In genomic region chr4:10874718-10875121, GRCm38 (mm10) we compare ENCODE assay signal across 8 mouse cellular contexts. TPM values are rescaled to one million over a fixed set of nuclear protein-coding genes. Genes with fewer than 3 reads are reported as not detected.
DNase-seq lines count a peak whose midpoint lies in the region; ATAC-seq and TF ChIP-seq lines count a peak whose summit lies in the region.

No protein-coding gene starts in this region.

- H3K27ac ChIP-seq in ES-Bruce4 (ENCODE audit: insufficient read depth, low read length) = 0 out of 2 replicates have a peak overlapping the region, but pooled peaks have one; percentile 6
- H3K27ac ChIP-seq in embryonic facial prominence, embryonic 13.5 days = peak overlapping the region; percentile 99
- H3K27ac ChIP-seq in heart, embryonic 12.5 days (ENCODE audit: poor library complexity, severe bottlenecking) = peak overlapping the region; percentile 96
- H3K27ac ChIP-seq in lung, embryonic 14.5 days (ENCODE audit: low read depth) = peak overlapping the region; percentile 99

- H3K9ac ChIP-seq in ES-Bruce4 (ENCODE audit: low read depth, poor library complexity, severe bottlenecking) = peak overlapping the region; percentile 90
- H3K9ac ChIP-seq in embryonic facial prominence, embryonic 13.5 days = peak overlapping the region; percentile 91
- peak overlapping the region; percentile 89 for H3K9ac ChIP-seq in heart, embryonic 12.5 days
- H3K9ac ChIP-seq in lung, embryonic 14.5 days = peak overlapping the region; percentile 85

- no peak for TF ChIP-seq EP300 in ES-Bruce4 (IDR thresholded peaks at IDR 0.05; ENCODE audit: insufficient read depth, low read depth, low read length)

- TF ChIP-seq CTCF in ES-Bruce4 (IDR thresholded peaks at IDR 0.05; ENCODE audit: low read depth, low read length) = no peak
- TF ChIP-seq CTCF in lung, embryonic 14.5 days (IDR thresholded peaks at IDR 0.05; ENCODE audit: low read depth) = no peak

- no peak for TF ChIP-seq POLR2A in ES-Bruce4 (IDR thresholded peaks at IDR 0.05; ENCODE audit: insufficient read depth, low read length)

- WGBS in embryonic facial prominence, embryonic 13.5 days = under 1% methylated on average over 36 of the region's 37 CpGs
- under 1% methylated on average over 37 of the region's 37 CpGs for WGBS in heart, embryonic 12.5 days
- under 1% methylated on average over 37 of the region's 37 CpGs for WGBS in lung, embryonic 14.5 days

- ATAC-seq in embryonic facial prominence, embryonic 13.5 days (ENCODE audit: insufficient number of reproducible peaks, insufficient read depth, low FRiP score, low TSS enrichment, low read depth) = peak; percentile 79
- ATAC-seq in heart, embryonic 12.5 days (ENCODE audit: insufficient number of reproducible peaks, low FRiP score) = peak; percentile 85
- ATAC-seq in lung, embryonic 14.5 days (ENCODE audit: insufficient read depth) = peak; percentile 82
- ATAC-seq in neutrophil, adult 5-6 weeks (ENCODE audit: extremely low read depth, insufficient number of reproducible peaks, low FRiP score, poor library complexity, severe bottlenecking) = peak; percentile 40; the same call in 1 of the 2 replicates

- DNase-seq in adrenal gland, adult 18-20 months (ENCODE audit: low spot score in 2 of 2) = peak; percentile 54 to 64
- DNase-seq in kidney, postnatal 36 days = peak; percentile 37 to 62
- DNase-seq in lung, embryonic 14.5 days = peak; percentile 74
- no peak for DNase-seq in thymus, postnatal 4 days

- no peaks in the 10 kb centered on the region for H3K4me1 ChIP-seq in ES-Bruce4 (ENCODE audit: control insufficient read depth, insufficient read depth, low read length)
- peaks cover 9% of the 10 kb centered on the region for H3K4me1 ChIP-seq in embryonic facial prominence, embryonic 13.5 days
- H3K4me1 ChIP-seq in heart, embryonic 12.5 days (replicated peaks) = peaks cover 8% of the 10 kb centered on the region; the same call in 1 of the 2 replicates
- peaks cover 5% of the 10 kb centered on the region; the same call in 1 of the 2 replicates for H3K4me1 ChIP-seq in lung, embryonic 14.5 days (ENCODE audit: insufficient read depth)

- no peaks in the 10 kb centered on the region for H3K27me3 ChIP-seq in ES-Bruce4 (ENCODE audit: control insufficient read depth, insufficient read depth, low read length, poor library complexity, severe bottlenecking)
- H3K27me3 ChIP-seq in embryonic facial prominence, embryonic 13.5 days = no peaks in the 10 kb centered on the region
- H3K27me3 ChIP-seq in heart, embryonic 12.5 days (replicated peaks) = no peaks in the 10 kb centered on the region
- no peaks in the 10 kb centered on the region for H3K27me3 ChIP-seq in lung, embryonic 14.5 days (ENCODE audit: insufficient read depth, low read length)

- no peaks in the 10 kb centered on the region for H3K36me3 ChIP-seq in ES-Bruce4 (ENCODE audit: control insufficient read depth, insufficient read depth, low read length, poor library complexity, severe bottlenecking)
- H3K36me3 ChIP-seq in embryonic facial prominence, embryonic 13.5 days = no peaks in the 10 kb centered on the region
- no peaks in the 10 kb centered on the region for H3K36me3 ChIP-seq in heart, embryonic 12.5 days
- H3K36me3 ChIP-seq in lung, embryonic 14.5 days (ENCODE audit: insufficient read depth) = no peaks in the 10 kb centered on the region

- peaks cover 13% of the 10 kb centered on the region for H3K9me3 ChIP-seq in ES-Bruce4 (replicated peaks; ENCODE audit: control insufficient read depth, insufficient read depth, low read length, poor library complexity, severe bottlenecking)
- H3K9me3 ChIP-seq in embryonic facial prominence, embryonic 13.5 days = no peaks in the 10 kb centered on the region
- H3K9me3 ChIP-seq in heart, embryonic 12.5 days (replicated peaks) = no peaks in the 10 kb centered on the region
- no peaks in the 10 kb centered on the region for H3K9me3 ChIP-seq in lung, embryonic 14.5 days (ENCODE audit: low read depth, low read length)

- H3K4me2 ChIP-seq in embryonic facial prominence, embryonic 13.5 days = peak overlapping the region; percentile 67
- H3K4me2 ChIP-seq in heart, embryonic 12.5 days = peak overlapping the region; percentile 74
- H3K4me2 ChIP-seq in lung, embryonic 14.5 days = peak overlapping the region; percentile 75

- H3K4me3 ChIP-seq in ES-Bruce4 (ENCODE audit: low read depth, low read length) = peak overlapping the region; percentile 67
- peak overlapping the region; percentile 92 for H3K4me3 ChIP-seq in embryonic facial prominence, embryonic 13.5 days
- peak overlapping the region; percentile 75 for H3K4me3 ChIP-seq in heart, embryonic 12.5 days
- peak overlapping the region; percentile 73 for H3K4me3 ChIP-seq in lung, embryonic 14.5 days (ENCODE audit: low read depth, low read length)

RNA-seq across cellular contexts. Expression of gene 2610301B20Rik, which starts 0.4 kb away (rescaled TPM):
- polyA plus RNA-seq in ES-Bruce4 (2011; ENCODE audit: insufficient read depth, insufficient read length, low read depth, missing spikeins) = 14.3 and 16.9 TPM in 2 replicates
- total RNA-seq in adrenal gland, adult 18-20 months (2021) = 10 to 100 TPM; 17.5 to 18.2 TPM
- polyA plus RNA-seq in embryonic facial prominence, embryonic 13.5 days (2015; fragmentation: Nextera tagmentation; extraction: Ambion mirVana) = 41.3 and 45.5 TPM in 2 replicates
- polyA plus RNA-seq in heart, embryonic 12.5 days (2016; fragmentation: Nextera tagmentation; extraction: Ambion mirVana) = 23.5 and 24.0 TPM in 2 replicates
- polyA plus RNA-seq in lung, embryonic 14.5 days (2014; fragmentation: Nextera tagmentation; extraction: Ambion mirVana) = 27.9 and 29.3 TPM in 2 replicates
- 3.1 and 3.9 TPM in 2 replicates for total RNA-seq in neutrophil, adult 5-6 weeks (2017)

Comparison
In these comparisons a context has a peak if more than half of its experiments do, and no peak if none do; other contexts are left out.
1. H3K27ac ChIP-seq: peak in every context shown above with its lines; median percentile 99 in embryonic facial prominence, embryonic 13.5 days; 99 in lung, embryonic 14.5 days; 96 in heart, embryonic 12.5 days; 6 in ES-Bruce4.